Mouse (Mus musculus) monocyte, adult 5-6 weeks (primary cell): ENCODE data around the gene 4921504E06Rik. TPM values are rescaled to one million over a fixed set of nuclear protein-coding genes. Genes with fewer than 3 reads are reported as not detected.

Source experiments
- ATAC-seq: fragments of 153-309, 156-312 bp; replicated peaks from 2 replicates; pipeline ENCODE4 v1.8.0; 2017; ENCODE audit warnings: mild to moderate bottlenecking; ENCODE audit not compliant: low TSS enrichment, insufficient number of reproducible peaks, severe bottlenecking, poor library complexity, low FRiP score
- total RNA-seq: library from RNA; stranded (forward); fragments of 200-1000, 200-491, 200-594 nt; gene quantifications from 3 replicates; pipeline ENCODE4 v1.2.3, GENCODE M21; 2017

The 4921504E06Rik gene
- total RNA-seq, 1 experiment from 2014 or later: not detected

DNA sequence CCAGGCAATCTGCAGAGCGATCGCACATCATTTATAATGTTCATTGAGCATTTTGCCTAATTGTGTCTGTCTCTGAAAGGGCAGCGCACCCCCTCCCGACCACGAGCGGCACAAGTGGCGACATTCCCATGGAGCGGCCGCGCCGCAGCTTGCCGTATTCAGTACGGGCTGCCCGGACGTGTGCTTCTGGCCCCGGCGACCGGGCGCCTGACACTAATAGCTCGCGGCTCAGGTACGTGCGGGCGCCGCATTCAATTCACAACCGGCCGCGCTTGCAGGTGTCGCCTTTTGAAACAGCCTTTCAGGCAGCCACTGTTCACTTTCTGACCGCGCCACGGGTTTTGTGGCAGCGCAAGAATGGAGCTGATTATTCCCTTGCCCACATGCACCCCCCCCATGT lies 123.0 kb downstream of the 4921504E06Rik start:
- ATAC-seq: no peak

DNA sequence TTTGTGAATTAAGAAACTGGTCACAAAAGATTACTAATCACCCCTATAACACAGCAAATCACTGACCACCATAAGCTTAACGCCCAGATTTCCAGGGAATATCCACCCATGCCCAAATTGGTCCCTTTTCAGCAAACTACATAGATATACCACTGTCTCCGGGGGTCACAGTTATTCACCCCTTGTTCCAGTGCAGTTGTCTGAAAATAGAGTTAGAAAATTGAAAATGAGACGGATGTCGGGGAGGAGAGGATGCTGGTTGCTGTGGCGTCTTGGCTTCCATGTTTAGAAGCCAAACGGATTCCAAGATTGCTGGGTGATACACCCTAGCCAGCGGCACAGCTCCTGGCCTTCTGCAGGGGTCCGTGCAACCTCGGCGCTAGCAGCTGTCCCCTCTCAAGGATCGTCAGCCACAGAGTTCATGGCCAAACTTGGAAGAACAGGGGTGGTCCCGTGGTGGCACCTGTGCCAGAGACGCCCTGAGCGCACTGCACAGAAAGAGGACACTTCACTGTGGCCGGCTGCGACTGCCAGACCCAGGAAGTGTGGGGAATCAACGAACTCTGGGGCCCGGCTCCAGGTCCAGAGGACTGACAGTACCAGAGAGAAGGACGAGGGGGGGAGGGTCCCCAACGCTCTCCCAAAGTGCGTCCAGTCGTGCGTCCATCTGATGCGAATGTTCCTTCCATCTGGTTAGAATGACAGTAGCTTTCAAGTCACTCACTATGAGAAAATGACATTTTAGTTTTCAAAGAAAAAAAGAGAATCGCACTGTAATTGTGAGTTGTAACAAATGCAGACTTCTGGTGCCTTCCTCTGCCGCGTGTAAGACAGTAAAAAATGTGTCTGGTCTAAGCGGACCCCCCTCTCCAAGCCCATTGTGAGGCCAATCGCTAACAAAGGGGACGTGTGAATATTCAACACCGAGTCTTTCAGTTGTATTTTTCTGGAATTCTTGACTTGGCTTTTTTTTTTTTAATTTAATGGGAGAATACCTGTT lies 123.7 kb downstream of the 4921504E06Rik start:
- ATAC-seq: no peak

DNA sequence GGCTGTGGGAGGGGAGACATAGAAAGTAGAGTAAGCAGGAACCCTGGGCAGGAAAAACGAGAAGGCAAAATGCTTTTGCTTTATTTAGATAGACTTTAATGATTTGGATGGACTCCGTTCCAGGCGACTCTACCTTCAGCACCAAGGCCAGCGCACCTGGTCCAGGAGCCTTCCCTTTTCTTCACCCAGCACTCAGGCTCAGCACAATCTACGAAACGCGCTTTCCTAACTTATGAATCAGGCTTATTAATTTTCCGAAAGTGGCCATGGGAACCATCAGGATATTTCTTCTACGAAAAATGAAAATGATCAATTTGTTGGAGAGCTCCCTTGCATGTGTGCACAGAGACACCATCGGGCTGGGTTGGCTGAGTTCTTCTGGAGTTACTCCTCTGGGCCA lies 124.7 kb downstream of the 4921504E06Rik start:
- ATAC-seq: no peak

DNA sequence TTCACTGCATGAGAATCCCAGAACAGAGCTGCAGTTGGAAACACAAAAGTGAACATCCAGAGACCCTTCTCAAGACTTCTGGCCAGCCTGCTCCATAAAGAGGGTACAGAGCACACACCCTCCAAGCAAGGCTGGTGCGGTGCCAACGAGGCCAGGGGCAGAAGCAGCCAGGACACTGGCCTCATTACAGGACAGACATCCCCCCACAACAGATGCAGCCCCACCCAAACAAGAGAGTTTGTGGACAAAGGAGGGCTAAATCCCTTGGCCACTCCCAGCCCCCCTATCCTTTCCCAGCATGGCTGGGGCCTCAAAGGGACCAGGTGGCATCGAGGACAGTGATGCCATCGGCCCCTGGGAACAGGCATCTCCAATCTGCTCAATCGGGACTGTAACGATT lies 130.6 kb downstream of the 4921504E06Rik start:
- no peak for ATAC-seq

DNA sequence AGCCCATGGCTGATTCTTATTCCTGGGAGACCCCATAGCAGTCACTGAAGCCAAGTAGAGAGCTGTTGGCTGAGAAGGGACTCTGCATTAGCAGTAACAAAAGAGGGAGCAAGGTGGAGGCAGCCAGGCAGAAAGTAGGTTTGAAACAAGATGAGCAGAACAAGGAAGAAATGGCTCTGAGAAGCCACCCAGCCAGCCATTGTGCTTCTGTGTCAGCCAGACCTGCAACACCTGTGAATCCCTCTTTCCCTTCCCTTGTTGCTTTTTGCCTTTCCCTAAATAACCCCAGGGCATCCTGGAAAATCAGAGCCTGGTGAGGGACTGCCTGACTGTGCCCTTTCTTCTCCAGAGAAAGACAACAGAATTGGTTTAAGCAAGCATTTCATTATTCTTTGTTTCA lies 131.5 kb downstream of the 4921504E06Rik start:
- no peak for ATAC-seq

DNA sequence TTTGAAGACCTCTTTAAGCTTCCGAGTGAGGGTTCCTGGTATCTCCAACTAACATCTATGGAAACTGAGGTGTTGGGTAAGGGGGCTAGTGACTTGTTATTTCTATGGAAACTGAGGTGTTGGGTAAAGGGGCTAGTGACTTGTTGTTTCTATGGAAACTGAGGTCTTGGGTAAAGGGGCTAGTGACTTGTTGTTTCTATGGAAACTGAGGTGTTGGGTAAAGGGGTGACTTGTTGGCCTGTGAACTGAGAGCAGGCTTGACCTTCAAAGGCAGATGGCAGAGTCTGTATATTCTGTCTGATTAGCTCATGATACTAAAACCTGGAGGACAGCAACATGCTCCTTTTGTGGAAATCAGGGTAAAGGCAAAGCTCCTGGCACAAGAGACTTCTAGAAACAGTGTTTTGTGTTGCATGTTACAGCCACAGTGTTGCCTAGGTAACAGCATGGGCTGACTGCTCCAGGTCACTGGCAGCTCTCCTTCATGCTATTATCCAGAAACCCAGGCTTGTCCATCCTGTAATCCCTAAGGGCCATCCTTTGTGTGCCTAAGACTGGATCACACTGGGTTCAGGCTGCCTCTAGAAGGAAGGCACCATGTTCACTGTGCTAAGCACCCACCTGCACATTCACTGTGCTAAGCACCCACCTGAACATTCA lies 133.9 kb downstream of the 4921504E06Rik start:
- no peak for ATAC-seq

DNA sequence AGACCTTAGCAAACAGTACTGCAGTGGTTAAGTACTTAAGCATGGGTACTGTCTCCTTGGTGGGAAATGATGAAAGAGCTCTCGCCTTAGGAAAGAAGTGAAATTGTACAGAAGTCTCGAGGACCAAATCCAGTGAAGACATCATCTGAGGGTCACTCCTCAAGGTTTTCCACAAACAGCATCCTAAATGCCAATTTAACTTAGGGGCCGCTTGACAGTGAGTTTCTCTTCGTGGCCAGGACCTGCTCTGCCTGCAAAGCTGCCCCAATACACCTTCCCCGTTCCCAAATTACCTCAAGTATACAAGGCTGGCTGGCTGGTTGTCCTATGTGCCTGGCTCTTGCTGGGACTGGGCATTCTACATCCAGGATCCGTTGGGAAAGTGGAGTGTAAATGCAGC lies 137.6 kb downstream of the 4921504E06Rik start:
- no peak for ATAC-seq

DNA sequence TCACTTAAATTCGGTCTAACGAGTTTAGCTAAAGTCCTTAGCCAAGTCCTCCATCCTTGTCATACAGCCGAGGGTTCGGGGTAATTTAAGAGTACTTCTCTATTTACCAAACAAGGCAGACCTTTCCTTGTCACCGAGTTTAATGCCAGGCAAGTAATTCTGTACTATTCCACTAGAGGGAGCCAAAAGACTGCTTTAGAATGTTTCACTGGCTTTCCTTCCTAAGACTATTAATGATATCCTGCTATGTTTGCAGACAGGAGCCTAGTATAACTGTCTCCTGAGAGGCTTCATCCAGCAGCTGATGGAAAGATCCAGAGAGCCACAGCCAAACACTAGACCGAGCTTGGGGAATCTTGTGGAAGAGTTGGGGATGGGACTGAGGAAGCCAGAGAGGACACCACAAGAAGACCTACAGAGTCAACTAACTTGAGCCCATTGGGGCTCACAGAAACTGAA lies 138.6 kb downstream of the 4921504E06Rik start:
- ATAC-seq: peak; percentile 62

DNA sequence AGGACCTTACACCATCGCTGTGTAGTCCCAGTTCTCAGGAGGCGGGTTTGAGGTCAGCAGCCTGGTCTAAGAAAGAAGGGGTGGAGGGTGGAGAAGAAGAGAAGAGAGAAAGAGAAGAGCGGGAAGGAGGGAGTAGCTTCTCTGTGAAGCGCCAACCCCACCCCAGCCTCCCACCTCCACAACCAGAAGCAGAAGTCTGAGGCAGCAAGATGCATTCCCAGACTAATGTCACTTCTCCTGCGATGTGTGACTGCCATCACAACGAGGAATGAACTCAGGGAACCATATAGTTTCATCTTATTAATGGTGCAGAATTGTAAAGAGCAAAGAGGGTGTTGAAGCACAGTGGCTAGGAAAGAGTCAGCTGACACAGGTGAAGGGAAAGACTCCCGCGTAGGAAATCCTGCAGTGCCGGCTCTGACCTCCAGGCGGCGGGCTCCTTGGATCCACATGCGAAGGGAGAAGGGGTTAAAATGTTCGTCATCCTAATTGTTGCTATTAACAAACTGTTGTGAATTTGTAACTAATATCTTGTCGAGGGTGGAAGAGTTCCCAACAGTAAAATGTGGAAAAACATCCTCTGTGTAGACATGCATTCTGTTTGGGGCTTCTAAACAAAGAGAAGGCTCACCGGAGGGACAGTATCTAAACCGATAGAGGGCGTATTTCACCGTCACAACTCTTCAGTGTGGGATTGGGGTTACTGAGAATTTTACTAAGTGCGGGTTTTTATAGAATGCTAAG lies 139.3 kb downstream of the 4921504E06Rik start:
- ATAC-seq: peak; percentile 51; the same call in 1 of the 2 replicates

Other genes starting within 250 kb of the 4921504E06Rik start
- 2.3 to 5.5 TPM (median 5.4 TPM) in 3 replicates for gene Msrb2, start 182.5 kb downstream of the 4921504E06Rik start, total RNA-seq
- gene Ptf1a, start 108.3 kb downstream of the 4921504E06Rik start, total RNA-seq: not detected in 3 replicates
- gene Otud1, start 103.8 kb upstream of the 4921504E06Rik start, total RNA-seq: 18.5 to 19.6 TPM (median 19.2 TPM) in 3 replicates